Mouse (Mus musculus): ENCODE results near the gene Polr2g. TPM values are rescaled to one million over a fixed set of nuclear protein-coding genes. Genes with fewer than 3 reads are reported as not detected.

Polr2g gene
- polyA plus RNA-seq, 1 experiment from 2014 or later, result 123 TPM

DNA sequence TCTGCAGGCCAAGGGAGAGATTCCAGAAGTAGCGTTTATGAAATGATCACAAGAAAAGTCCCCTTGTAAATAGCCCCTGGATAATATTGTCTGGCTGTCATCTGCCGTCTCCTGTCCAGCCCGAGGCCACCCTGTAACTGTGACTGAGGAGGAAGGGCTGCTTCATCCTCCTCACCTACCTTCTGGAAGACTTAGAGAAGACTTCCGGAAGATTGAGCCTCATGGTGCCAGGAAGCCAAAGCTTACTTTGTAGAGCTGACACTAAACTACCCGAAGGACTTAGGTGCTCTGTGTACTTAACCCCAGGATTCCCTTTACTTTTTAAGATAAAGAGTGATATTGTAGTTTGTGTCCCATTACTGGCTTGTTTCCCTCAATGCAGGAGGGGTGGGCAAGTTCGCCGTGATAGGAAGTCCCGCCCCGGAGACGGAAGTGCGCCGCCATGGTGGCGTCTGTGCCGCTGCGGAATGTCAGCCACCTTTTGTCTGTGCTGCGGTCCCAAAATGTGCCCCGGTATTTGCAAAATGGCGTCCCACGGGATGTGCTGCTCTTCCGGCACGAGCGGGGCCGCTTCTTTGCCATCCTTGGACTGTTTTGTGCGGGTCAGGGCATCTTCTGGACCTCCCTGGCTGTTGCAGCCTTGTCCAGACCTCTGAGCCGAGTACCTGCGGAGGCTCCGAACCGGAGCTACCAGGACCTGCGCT lies 27.7 kb downstream of the Polr2g start, which contains the start of gene Tmem223:
Gene Tmem223, plus strand, starts transcription at position 430 of the 704 bp plus-strand sequence.
- H3K27ac ChIP-seq (ENCODE audit: low read length), result peak within 1 kb of the TSS; percentile 91
- H3K9ac ChIP-seq (replicated peaks; ENCODE audit: low read depth), result peak within 1 kb of the TSS; percentile 94
- H3K27me3 ChIP-seq (replicated peaks; ENCODE audit: insufficient read depth, low read length), result no peaks in the 10 kb centered on the region
- TF ChIP-seq CTCF (IDR thresholded peaks at IDR 0.05) (peak; percentile 43), EP300 (IDR thresholded peaks at IDR 0.05) (no peak)
- no peaks in the 10 kb centered on the region for H3K9me3 ChIP-seq (ENCODE audit: low read length)
- DNase-seq (ENCODE audit: low spot score) (peak; percentile 80), ATAC-seq (peak; percentile 54)
- WGBS, result 18% methylated on average over 29 of the region's 29 CpGs
- peaks cover 20% of the 10 kb centered on the region; the same call in 1 of the 2 replicates for H3K4me1 ChIP-seq (ENCODE audit: insufficient read depth, low read depth, low read length)
- peaks cover 30% of the 10 kb centered on the region for H3K36me3 ChIP-seq (ENCODE audit: insufficient read depth, low read length)
- peak within 1 kb of the TSS; percentile 83 for H3K4me2 ChIP-seq (replicated peaks; ENCODE audit: low read depth, low read length)
- H3K4me3 ChIP-seq (ENCODE audit: low read depth, low read length), result peak within 1 kb of the TSS; percentile 76

DNA sequence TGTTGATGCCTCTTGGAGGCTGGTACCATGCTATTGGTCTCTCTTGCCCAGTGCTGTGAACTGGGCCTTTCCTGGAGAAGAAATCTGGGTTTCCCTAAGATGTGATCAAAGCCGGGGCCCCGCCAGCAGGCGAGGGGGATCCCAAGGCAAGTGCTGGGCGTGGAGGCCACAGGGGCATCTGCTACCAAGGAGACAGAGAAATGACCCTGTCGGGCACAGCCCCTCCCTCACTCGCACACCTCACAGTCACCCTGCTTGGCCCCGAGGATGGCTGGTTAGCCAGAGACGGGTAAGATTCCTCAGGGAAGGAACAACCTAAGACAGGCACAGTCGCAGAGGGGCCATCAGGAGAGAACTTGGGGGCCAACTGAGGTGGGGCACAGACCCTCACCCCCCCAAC lies 32.8 kb downstream of the Polr2g start:
- Histone ChIP-seq H3K4me3 (ENCODE audit: low read depth, low read length) (no peak overlapping the region), H3K27ac (ENCODE audit: low read length) (no peak overlapping the region), H3K9me3 (ENCODE audit: low read length) (peaks cover 3% of the 10 kb centered on the region; the same call in 1 of the 2 replicates), H3K4me1 (ENCODE audit: insufficient read depth, low read depth, low read length) (peaks cover 1% of the 10 kb centered on the region; the same call in 1 of the 2 replicates), H3K36me3 (ENCODE audit: insufficient read depth, low read length) (peaks cover 58% of the 10 kb centered on the region), H3K27me3 (replicated peaks; ENCODE audit: insufficient read depth, low read length) (no peaks in the 10 kb centered on the region), H3K4me2 (replicated peaks; ENCODE audit: low read depth, low read length) (no peak overlapping the region), H3K9ac (replicated peaks; ENCODE audit: low read depth) (no peak overlapping the region)
- no peak for TF ChIP-seq EP300 (IDR thresholded peaks at IDR 0.05)
- no peak for TF ChIP-seq CTCF (IDR thresholded peaks at IDR 0.05)
- DNase-seq (ENCODE audit: low spot score) (no peak), ATAC-seq (no peak)
- WGBS, result 97% methylated on average over 9 of the region's 9 CpGs

GRCm38 (mm10) chr19:8763276-8763675 lies 35.1 kb downstream of the Polr2g start:
- WGBS, result 76% methylated on average over 4 of the region's 4 CpGs
- TF ChIP-seq EP300 (IDR thresholded peaks at IDR 0.05) (no peak), CTCF (IDR thresholded peaks at IDR 0.05) (no peak)

GRCm38 (mm10) chr19:8760757-8761156 lies 37.6 kb downstream of the Polr2g start:
- Histone ChIP-seq H3K9me3 (ENCODE audit: low read length) (peaks cover 3% of the 10 kb centered on the region; the same call in 1 of the 2 replicates), H3K36me3 (ENCODE audit: insufficient read depth, low read length) (peaks cover 29% of the 10 kb centered on the region), H3K9ac (replicated peaks; ENCODE audit: low read depth) (no peak overlapping the region), H3K4me2 (replicated peaks; ENCODE audit: low read depth, low read length) (no peak overlapping the region), H3K4me3 (ENCODE audit: low read depth, low read length) (no peak overlapping the region), H3K27me3 (replicated peaks; ENCODE audit: insufficient read depth, low read length) (no peaks in the 10 kb centered on the region), H3K4me1 (ENCODE audit: insufficient read depth, low read depth, low read length) (peaks cover 6% of the 10 kb centered on the region; the same call in 1 of the 2 replicates), H3K27ac (ENCODE audit: low read length) (no peak overlapping the region)
- TF ChIP-seq CTCF (IDR thresholded peaks at IDR 0.05) (peak; percentile 29; the same call in 1 of the 2 replicates), EP300 (IDR thresholded peaks at IDR 0.05) (no peak)
- DNase-seq (ENCODE audit: low spot score), result no peak
- no peak for ATAC-seq
- 93% methylated on average over 2 of the region's 2 CpGs for WGBS

More at GRCm38 (mm10) chr19:8763276-8763675, 35.1 kb downstream of the Polr2g start:
- no peaks in the 10 kb centered on the region for H3K27me3 ChIP-seq (replicated peaks; ENCODE audit: insufficient read depth, low read length)
- H3K4me1 ChIP-seq (ENCODE audit: insufficient read depth, low read depth, low read length), result peaks cover under 1% of the 10 kb centered on the region; the same call in 1 of the 2 replicates
- no peak for DNase-seq (ENCODE audit: low spot score)
- H3K36me3 ChIP-seq (ENCODE audit: insufficient read depth, low read length), result peaks cover 50% of the 10 kb centered on the region
- no peak overlapping the region for H3K9ac ChIP-seq (replicated peaks; ENCODE audit: low read depth)
- no peak for ATAC-seq
- H3K27ac ChIP-seq (ENCODE audit: low read length), result no peak overlapping the region
- H3K9me3 ChIP-seq (ENCODE audit: low read length), result peaks cover 3% of the 10 kb centered on the region; the same call in 1 of the 2 replicates
- no peak overlapping the region for H3K4me2 ChIP-seq (replicated peaks; ENCODE audit: low read depth, low read length)
- H3K4me3 ChIP-seq (ENCODE audit: low read depth, low read length), result no peak overlapping the region

DNA sequence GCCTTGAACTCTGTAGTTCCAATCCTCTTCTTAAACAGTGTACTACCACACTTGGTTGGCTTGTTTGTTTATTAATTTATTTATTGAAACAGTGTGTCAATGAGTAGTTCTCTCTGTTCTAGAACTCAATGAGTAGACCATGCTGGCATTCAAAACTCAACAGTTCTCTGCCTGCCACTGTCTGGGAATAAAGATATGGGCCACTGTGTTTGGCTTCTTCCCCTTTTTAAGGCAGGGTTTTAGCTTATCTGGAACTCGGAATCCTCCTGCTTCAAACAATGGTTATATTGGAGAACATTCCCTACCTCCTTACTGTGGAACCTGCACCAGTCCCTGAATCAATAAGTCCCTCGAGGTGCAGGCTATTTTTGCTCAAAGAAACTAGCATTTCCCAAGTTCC lies 39.5 kb downstream of the Polr2g start:
- no peak overlapping the region for H3K4me2 ChIP-seq (replicated peaks; ENCODE audit: low read depth, low read length)
- TF ChIP-seq CTCF (IDR thresholded peaks at IDR 0.05), result no peak
- TF ChIP-seq EP300 (IDR thresholded peaks at IDR 0.05), result no peak
- no peaks in the 10 kb centered on the region for H3K9me3 ChIP-seq (ENCODE audit: low read length)
- peaks cover 6% of the 10 kb centered on the region; the same call in 1 of the 2 replicates for H3K4me1 ChIP-seq (ENCODE audit: insufficient read depth, low read depth, low read length)
- no peak for DNase-seq (ENCODE audit: low spot score)
- 73% methylated on average over 2 of the region's 2 CpGs for WGBS
- no peak overlapping the region for H3K4me3 ChIP-seq (ENCODE audit: low read depth, low read length)
- H3K27me3 ChIP-seq (replicated peaks; ENCODE audit: insufficient read depth, low read length), result no peaks in the 10 kb centered on the region
- ATAC-seq, result no peak
- H3K36me3 ChIP-seq (ENCODE audit: insufficient read depth, low read length), result peaks cover 19% of the 10 kb centered on the region
- no peak overlapping the region for H3K27ac ChIP-seq (ENCODE audit: low read length)
- no peak overlapping the region for H3K9ac ChIP-seq (replicated peaks; ENCODE audit: low read depth)

- Histone ChIP-seq H3K36me3 (ENCODE audit: insufficient read depth, low read length) (peaks cover 11% of the 10 kb centered on the region), H3K27ac (ENCODE audit: low read length) (peak overlapping the region; percentile 93), H3K4me1 (ENCODE audit: insufficient read depth, low read depth, low read length) (peaks cover 6% of the 10 kb centered on the region; the same call in 1 of the 2 replicates), H3K9me3 (ENCODE audit: low read length) (no peaks in the 10 kb centered on the region), H3K9ac (replicated peaks; ENCODE audit: low read depth) (peak overlapping the region; percentile 96), H3K27me3 (replicated peaks; ENCODE audit: insufficient read depth, low read length) (no peaks in the 10 kb centered on the region), H3K4me3 (ENCODE audit: low read depth, low read length) (peak overlapping the region; percentile 96), H3K4me2 (replicated peaks; ENCODE audit: low read depth, low read length) (peak overlapping the region; percentile 75)
- WGBS, result 2% methylated on average over 14 of the region's 14 CpGs
- TF ChIP-seq EP300 (IDR thresholded peaks at IDR 0.05) (no peak), CTCF (IDR thresholded peaks at IDR 0.05) (no peak)
- no peak for ATAC-seq
- DNase-seq (ENCODE audit: low spot score), result no peak
Observed at GRCm38 (mm10) chr19:8757471-8757998, 40.8 kb downstream of the Polr2g start.
